Mouse (Mus musculus) adrenal gland, adult 8-10 months (tissue): ENCODE data around the gene Numa1. TPM values are rescaled to one million over a fixed set of nuclear protein-coding genes. Genes with fewer than 3 reads are reported as not detected.
A peak's percentile ranks its signal among the peaks of the same experiment; 100 is the strongest.
"Not testable (repeated sequence)": the region's sequence is repeated elsewhere in the genome, so short reads cannot be mapped to it uniquely, and the experiment has no call there.

Source experiments
- DNase-seq: peaks from one replicate; pipeline ENCODE4 v3.0.0; 2022
- total RNA-seq, 4 experiments: library from RNA; stranded (reverse); gene quantifications; 2 replicates each; pipeline ENCODE4 v1.2.4; 2022

Gene Numa1
- total RNA-seq, 4 experiments from 2014 or later: 191 to 248 (median 221) TPM

- DNase-seq: no peak
These were observed 51.2 kb downstream of the Numa1 start for GRCm38 (mm10) chr7:101985081-101985480.

GRCm38 (mm10) chr7:101994241-101994640, 60.3 kb downstream of the Numa1 start:
- DNase-seq: no peak

GRCm38 (mm10) chr7:101998194-101998927, 64.5 kb downstream of the Numa1 start:
- peak; percentile 75 for DNase-seq

DNA sequence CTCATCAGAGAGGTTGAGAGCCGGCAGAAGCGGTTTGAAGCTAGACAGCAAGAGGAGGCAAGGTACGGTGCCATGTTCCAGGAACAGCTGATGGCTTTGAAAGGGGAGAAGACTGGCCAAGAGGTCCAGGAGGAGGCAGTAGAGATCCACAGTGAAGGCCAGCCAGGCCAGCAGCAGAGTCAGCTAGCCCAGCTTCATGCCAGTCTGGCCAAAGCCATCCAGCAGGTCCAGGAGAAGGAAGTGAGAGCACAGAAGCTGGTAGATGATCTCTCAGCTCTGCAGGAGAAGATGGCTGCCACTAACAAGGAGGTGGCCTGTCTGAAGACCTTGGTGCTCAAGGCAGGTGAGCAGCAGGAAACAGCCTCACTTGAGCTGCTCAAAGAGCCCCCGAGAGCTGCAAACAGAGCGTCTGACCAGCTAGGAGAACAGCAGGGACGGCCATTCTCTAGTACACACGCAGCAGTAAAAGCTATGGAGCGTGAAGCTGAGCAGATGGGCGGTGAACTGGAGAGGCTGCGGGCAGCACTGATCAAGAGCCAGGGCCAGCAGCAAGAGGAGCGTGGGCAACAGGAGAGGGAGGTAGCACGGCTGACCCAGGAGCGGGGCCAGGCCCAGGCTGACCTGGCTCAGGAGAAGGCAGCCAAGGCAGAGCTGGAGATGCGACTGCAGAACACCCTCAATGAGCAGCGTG, 65.7 kb downstream of the Numa1 start:
- no peak for DNase-seq

DNA sequence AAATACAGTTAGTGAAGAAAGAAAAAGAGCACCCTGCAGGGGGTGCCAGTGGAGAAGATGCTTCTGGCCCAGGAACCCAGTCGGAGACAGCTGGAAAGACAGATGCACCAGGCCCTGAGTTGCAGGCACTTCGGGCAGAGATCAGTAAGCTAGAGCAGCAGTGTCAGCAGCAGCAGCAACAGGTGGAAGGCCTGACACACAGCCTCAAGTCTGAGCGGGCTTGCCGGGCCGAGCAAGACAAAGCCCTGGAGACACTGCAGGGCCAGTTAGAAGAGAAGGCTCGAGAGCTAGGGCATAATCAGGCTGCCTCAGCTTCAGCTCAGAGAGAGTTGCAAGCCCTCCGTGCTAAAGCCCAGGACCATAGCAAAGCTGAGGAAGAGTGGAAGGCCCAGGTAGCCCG, 66.4 kb downstream of the Numa1 start:
- DNase-seq: no peak

- no peak for DNase-seq
These were observed 67.2 kb downstream of the Numa1 start for GRCm38 (mm10) chr7:102000921-102001630.

- DNase-seq: no peak
These were observed 72.6 kb downstream of the Numa1 start for GRCm38 (mm10) chr7:102006520-102006919.

- DNase-seq: no peak
These were observed 77.9 kb downstream of the Numa1 start for GRCm38 (mm10) chr7:102011855-102012254.

DNA sequence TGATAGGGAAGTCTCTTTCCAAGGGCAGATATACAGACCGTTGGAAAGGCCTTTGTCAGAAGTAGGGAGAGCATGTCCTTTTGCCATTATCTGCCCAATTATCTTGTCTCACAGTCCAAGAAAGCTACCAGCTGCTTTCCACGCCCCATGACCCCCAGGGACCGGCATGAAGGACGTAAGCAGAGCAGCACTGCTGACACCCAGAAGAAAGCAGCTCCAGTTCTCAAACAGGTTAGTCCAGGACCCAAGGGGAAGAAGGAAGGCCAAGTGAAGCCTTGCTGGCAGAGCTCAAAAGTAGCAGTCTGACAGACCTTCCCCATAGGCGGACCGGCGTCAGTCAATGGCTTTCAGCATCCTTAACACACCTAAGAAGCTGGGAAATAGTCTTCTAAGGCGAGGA, 79.5 kb downstream of the Numa1 start:
- DNase-seq: no peak

DNA sequence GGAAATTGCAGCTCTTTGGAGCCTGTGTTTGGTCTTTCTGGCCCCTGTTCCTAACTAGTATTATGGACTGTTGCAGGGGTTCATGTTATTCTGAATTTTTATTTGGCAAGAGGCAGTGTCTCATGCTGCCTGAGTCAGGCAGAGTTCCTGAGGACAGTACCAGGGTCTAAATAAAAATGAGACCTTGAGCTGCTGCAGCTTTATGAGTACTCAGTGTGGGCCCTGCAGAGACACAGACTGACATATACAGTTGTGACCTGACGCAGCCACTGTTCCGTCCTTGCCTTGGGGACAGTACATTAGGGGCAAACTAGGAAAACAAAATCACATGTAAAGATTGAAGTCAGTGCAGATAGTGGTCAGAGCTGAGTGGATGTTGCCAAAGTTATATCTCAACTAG, 81.1 kb downstream of the Numa1 start:
- no peak for DNase-seq

- no peak for DNase-seq
These were observed 83.0 kb downstream of the Numa1 start for GRCm38 (mm10) chr7:102016936-102017335.

GRCm38 (mm10) chr7:102017452-102017851, 83.5 kb downstream of the Numa1 start:
- no peak for DNase-seq

- DNase-seq: no peak
These were observed 84.1 kb downstream of the Numa1 start for GRCm38 (mm10) chr7:102018034-102018433.

DNA sequence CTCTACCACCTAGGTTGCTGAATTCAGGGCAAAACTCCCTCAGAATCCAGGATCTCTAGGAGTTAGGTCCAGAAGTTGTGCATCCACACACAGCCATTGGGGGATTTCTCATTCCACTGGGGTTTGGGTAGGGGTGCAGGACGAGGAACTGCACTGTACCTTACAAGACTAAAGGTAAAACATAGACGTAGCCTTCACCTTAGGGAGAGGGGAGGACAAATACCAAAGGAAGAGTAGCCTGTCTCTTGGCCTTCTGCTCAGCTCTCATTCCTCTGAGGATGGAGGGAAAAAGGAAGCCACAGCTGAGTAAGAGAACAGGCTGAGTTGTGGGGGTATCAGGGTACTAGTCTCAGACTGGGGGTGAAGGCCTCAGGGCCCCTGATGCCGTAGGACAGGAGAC, 84.7 kb downstream of the Numa1 start, which contains the start of gene Il18bp:
Gene Il18bp (minus strand): TSS at position 101 of the 400 bp plus-strand sequence.
- DNase-seq: no peak

GRCm38 (mm10) chr7:102019362-102019761, 85.5 kb downstream of the Numa1 start:
- no peak for DNase-seq

GRCm38 (mm10) chr7:102020934-102021333, 87.0 kb downstream of the Numa1 start:
- DNase-seq: not testable (repeated sequence)

DNA sequence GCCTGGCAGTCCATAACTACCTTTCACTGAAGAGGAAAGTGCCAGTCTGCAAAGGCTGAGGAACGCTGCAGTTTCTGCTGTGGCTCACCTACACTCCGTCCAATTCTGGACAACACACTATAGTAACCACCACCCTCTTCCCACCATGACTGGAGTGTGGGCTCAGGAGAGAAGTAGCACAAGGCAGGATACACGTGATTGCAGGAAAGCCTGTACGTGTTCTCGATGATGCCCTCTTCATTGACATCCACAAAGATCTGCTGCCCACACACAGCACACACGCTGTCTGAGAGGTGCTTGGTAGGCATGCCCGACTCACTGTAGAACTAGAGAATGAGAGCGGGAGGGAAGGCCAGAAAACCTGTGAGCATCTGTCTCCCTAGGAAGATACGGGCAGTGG, 89.9 kb downstream of the Numa1 start:
- DNase-seq: no peak

DNA sequence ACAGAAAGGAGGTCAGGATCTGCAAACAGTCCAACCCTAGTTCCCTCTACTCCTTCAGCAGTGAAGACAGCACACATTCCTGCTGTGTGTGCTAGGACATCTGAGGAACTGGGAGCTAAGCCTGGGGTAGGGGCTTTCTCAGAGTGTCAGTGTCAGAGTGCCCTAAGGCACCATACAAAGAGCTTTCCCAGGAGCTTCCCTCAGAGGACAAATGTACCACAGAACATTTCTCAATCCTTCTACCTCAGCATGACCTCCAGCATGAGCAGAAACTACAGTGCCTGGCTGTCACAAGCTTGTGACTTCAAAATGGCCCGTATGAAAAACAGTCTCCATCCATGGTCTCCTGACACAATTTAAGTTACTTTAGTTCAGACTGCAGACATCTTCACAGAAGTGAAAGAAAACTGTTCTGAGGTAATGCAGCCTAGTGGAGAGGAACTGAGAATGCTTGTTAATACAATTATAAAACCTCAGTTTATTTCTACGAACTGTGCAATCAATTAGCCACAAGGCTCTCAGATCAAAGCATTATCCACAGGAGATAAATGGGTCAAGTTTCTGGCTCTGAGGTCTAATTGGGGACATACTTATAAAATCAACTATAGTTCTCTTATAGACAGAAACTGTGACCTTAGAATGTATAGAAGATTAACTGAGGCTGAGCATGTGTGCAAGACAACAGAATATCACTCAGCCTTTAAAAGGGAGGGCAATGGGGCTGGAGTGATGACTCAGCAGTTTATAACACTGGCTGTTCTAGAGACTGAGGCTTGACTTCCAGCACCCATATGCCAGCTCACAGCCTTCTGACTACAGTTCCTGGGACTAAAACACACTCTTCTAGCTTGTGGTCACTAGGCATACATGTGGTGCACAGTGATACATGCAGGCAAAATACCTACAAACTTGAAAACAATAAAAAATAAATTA, 91.5 kb downstream of the Numa1 start:
- no peak for DNase-seq

DNA sequence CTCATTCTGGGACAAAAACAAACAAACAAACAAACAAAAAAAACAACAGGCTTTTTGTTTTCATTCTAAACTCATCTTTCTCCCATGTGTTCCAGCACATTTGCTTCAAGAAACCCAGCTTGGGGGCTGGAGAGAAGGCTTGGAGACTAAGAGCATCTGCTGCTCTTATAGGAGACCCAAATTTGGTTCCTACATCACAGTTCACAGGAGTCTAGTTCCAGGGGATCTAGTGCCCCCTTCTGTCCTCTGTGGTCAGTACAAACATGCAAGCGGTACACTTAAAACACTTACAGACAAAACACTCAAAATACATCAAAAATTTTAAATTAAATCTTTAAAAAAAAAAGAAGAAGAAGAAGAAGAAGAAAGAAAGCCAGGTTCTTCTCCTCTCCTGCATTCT, 101.0 kb downstream of the Numa1 start:
- DNase-seq: no peak

- DNase-seq: no peak
These were observed 101.6 kb downstream of the Numa1 start for GRCm38 (mm10) chr7:102035534-102035933.

DNA sequence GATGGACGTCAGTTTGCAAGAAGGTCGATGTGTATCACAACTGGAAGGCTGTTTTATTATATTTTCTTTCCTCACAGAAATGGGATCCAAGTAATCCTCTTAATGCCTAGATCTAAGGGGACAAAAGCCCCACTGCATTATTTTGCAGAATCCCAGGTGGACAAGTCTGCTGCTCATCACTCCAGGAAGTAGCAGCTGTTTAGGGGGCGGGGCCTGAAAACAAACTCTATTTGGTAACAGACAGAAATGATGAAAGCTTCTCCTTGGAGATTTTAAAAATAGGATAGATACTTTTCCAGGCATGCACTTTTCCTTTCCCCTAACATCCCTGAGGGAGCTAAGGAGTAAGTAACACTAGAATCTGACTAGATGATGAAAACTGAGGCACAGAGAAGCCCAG, 103.4 kb downstream of the Numa1 start:
- no peak for DNase-seq

- no peak for DNase-seq
These were observed 108.4 kb downstream of the Numa1 start for GRCm38 (mm10) chr7:102042314-102042713.
